Mouse (Mus musculus): ENCODE measurements around the gene D430042O09Rik.

DNA sequence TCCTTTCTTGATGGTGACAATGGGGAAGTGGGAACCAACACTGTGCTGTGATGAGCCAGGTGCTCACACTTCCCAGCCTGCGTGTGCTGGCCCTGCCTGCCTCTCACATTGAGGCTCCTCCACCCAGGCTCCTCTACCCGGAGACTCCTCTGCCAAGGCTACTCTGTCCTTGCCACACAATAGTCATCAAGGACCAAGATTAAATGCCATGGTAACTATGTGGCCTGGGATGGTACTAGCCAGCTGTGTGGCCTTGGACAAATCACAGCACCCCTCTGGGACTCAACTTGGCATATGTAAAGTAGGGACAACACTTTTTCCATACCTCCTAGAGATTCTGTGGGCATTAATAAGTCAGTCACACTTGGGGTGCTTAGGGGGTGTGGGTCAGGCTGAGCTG, 192.2 kb downstream of the D430042O09Rik start:
- TF ChIP-seq POLR2A (IDR thresholded peaks at IDR 0.05; ENCODE audit: borderline replicate concordance, low read depth, low read length) (no peak), CTCF (IDR thresholded peaks at IDR 0.05; ENCODE audit: low read depth, low read length) (no peak)
